Mouse (Mus musculus): Measurements from ENCODE around the gene Asah2. TPM values are rescaled to one million over a fixed set of nuclear protein-coding genes. Genes with fewer than 3 reads are reported as not detected.
"Not testable (repeated sequence)": the region's sequence is repeated elsewhere in the genome, so short reads cannot be mapped to it uniquely, and the experiment has no call there.

Gene Asah2
- polyA plus RNA-seq (2012; ENCODE audit: insufficient read depth, insufficient read length, low replicate concordance, missing spikeins), result not detected in 2 replicates

GRCm38 (mm10) chr19:32107771-32108306 lies at the start of gene Asah2:
Gene Asah2, minus strand, starts transcription at chr19:32108211.
- Histone ChIP-seq H3K4me3 (ENCODE audit: insufficient read depth, low read depth, low read length) (peak within 1 kb of the TSS; percentile 63), H3K4me1 (ENCODE audit: control insufficient read depth, insufficient read depth, low read length) (no peaks in the 10 kb centered on the region), H3K27ac (ENCODE audit: insufficient read depth, low read depth, low read length) (0 out of 2 replicates have a peak within 1 kb of the TSS, but pooled peaks have one; percentile 7)
- 0% methylated on average over 27 of the region's 28 CpGs for WGBS
- TF ChIP-seq POLR2A (IDR thresholded peaks at IDR 0.05; ENCODE audit: insufficient read depth, low read depth, low read length) (no peak; the same call in 1 of the 2 replicates), CTCF (IDR thresholded peaks at IDR 0.05; ENCODE audit: insufficient read depth, low read depth, low read length) (no peak)

GRCm38 (mm10) chr19:32157045-32157444 lies 49.0 kb upstream of the Asah2 start:
- no peak overlapping the region for H3K4me3 ChIP-seq (ENCODE audit: insufficient read depth, low read depth, low read length)
- H3K27ac ChIP-seq (ENCODE audit: insufficient read depth, low read depth, low read length), result no peak overlapping the region
- H3K4me1 ChIP-seq (ENCODE audit: control insufficient read depth, insufficient read depth, low read length), result no peaks in the 10 kb centered on the region
- no peak for TF ChIP-seq POLR2A (IDR thresholded peaks at IDR 0.05; ENCODE audit: insufficient read depth, low read depth, low read length)
- TF ChIP-seq CTCF (IDR thresholded peaks at IDR 0.05; ENCODE audit: insufficient read depth, low read depth, low read length), result no peak
- 89% methylated on average over 6 of the region's 6 CpGs for WGBS

GRCm38 (mm10) chr19:32152529-32152928 lies 44.5 kb upstream of the Asah2 start:
- TF ChIP-seq CTCF (IDR thresholded peaks at IDR 0.05; ENCODE audit: insufficient read depth, low read depth, low read length), result no peak
- H3K4me3 ChIP-seq (ENCODE audit: insufficient read depth, low read depth, low read length), result no peak overlapping the region
- H3K4me1 ChIP-seq (ENCODE audit: control insufficient read depth, insufficient read depth, low read length), result no peaks in the 10 kb centered on the region
- 81% methylated on average over 6 of the region's 6 CpGs for WGBS
- no peak overlapping the region for H3K27ac ChIP-seq (ENCODE audit: insufficient read depth, low read depth, low read length)

GRCm38 (mm10) chr19:32148710-32149109 lies 40.7 kb upstream of the Asah2 start:
- Histone ChIP-seq H3K27ac (ENCODE audit: insufficient read depth, low read depth, low read length) (no peak overlapping the region), H3K4me3 (ENCODE audit: insufficient read depth, low read depth, low read length) (no peak overlapping the region), H3K4me1 (ENCODE audit: control insufficient read depth, insufficient read depth, low read length) (no peaks in the 10 kb centered on the region)
- TF ChIP-seq POLR2A (IDR thresholded peaks at IDR 0.05; ENCODE audit: insufficient read depth, low read depth, low read length), result no peak
- TF ChIP-seq CTCF (IDR thresholded peaks at IDR 0.05; ENCODE audit: insufficient read depth, low read depth, low read length), result no peak
- WGBS, result 85% methylated on average over 5 of the region's 5 CpGs

GRCm38 (mm10) chr19:32142383-32142782 lies 34.4 kb upstream of the Asah2 start:
- Histone ChIP-seq H3K27ac (ENCODE audit: insufficient read depth, low read depth, low read length) (no peak overlapping the region), H3K4me1 (ENCODE audit: control insufficient read depth, insufficient read depth, low read length) (no peaks in the 10 kb centered on the region), H3K4me3 (ENCODE audit: insufficient read depth, low read depth, low read length) (no peak overlapping the region)
- TF ChIP-seq CTCF (IDR thresholded peaks at IDR 0.05; ENCODE audit: insufficient read depth, low read depth, low read length), result no peak
- TF ChIP-seq POLR2A (IDR thresholded peaks at IDR 0.05; ENCODE audit: insufficient read depth, low read depth, low read length), result no peak
- WGBS, result 87% methylated on average over 6 of the region's 6 CpGs

GRCm38 (mm10) chr19:32138361-32139088 lies 30.5 kb upstream of the Asah2 start:
- Histone ChIP-seq H3K27ac (ENCODE audit: insufficient read depth, low read depth, low read length) (no peak overlapping the region), H3K4me1 (ENCODE audit: control insufficient read depth, insufficient read depth, low read length) (peaks cover 4% of the 10 kb centered on the region), H3K4me3 (ENCODE audit: insufficient read depth, low read depth, low read length) (no peak overlapping the region)
- no peak for TF ChIP-seq CTCF (IDR thresholded peaks at IDR 0.05; ENCODE audit: insufficient read depth, low read depth, low read length)
- no peak for TF ChIP-seq POLR2A (IDR thresholded peaks at IDR 0.05; ENCODE audit: insufficient read depth, low read depth, low read length)
- 86% methylated on average over 14 of the region's 14 CpGs for WGBS

GRCm38 (mm10) chr19:32137904-32138303 lies 29.9 kb upstream of the Asah2 start:
- TF ChIP-seq CTCF (IDR thresholded peaks at IDR 0.05; ENCODE audit: insufficient read depth, low read depth, low read length) (no peak), POLR2A (IDR thresholded peaks at IDR 0.05; ENCODE audit: insufficient read depth, low read depth, low read length) (no peak)
- H3K4me3 ChIP-seq (ENCODE audit: insufficient read depth, low read depth, low read length), result no peak overlapping the region
- H3K27ac ChIP-seq (ENCODE audit: insufficient read depth, low read depth, low read length), result no peak overlapping the region
- WGBS, result 81% methylated on average over 5 of the region's 5 CpGs
- H3K4me1 ChIP-seq (ENCODE audit: control insufficient read depth, insufficient read depth, low read length), result peaks cover 4% of the 10 kb centered on the region

- no peak for TF ChIP-seq CTCF (IDR thresholded peaks at IDR 0.05; ENCODE audit: insufficient read depth, low read depth, low read length)
- TF ChIP-seq POLR2A (IDR thresholded peaks at IDR 0.05; ENCODE audit: insufficient read depth, low read depth, low read length), result no peak
- WGBS, result 49% methylated on average over 4 of the region's 4 CpGs
- no peak overlapping the region for H3K27ac ChIP-seq (ENCODE audit: insufficient read depth, low read depth, low read length)
- no peak overlapping the region for H3K4me3 ChIP-seq (ENCODE audit: insufficient read depth, low read depth, low read length)
- peaks cover 4% of the 10 kb centered on the region for H3K4me1 ChIP-seq (ENCODE audit: control insufficient read depth, insufficient read depth, low read length)
Measured at GRCm38 (mm10) chr19:32136888-32137625, 29.0 kb upstream of the Asah2 start.

GRCm38 (mm10) chr19:32131707-32132488 lies 23.9 kb upstream of the Asah2 start:
- not testable (repeated sequence) for H3K4me1 ChIP-seq (ENCODE audit: control insufficient read depth, insufficient read depth, low read length); H3K4me3 ChIP-seq (ENCODE audit: insufficient read depth, low read depth, low read length); H3K27ac ChIP-seq (ENCODE audit: insufficient read depth, low read depth, low read length)
- WGBS, result 89% methylated on average over 16 of the region's 17 CpGs
